Mouse (Mus musculus) CD4-positive naive resting alpha-beta T cell, adult 57 days (primary cell): Measurements from ENCODE around the gene Rangrf. TPM values are rescaled to one million over a fixed set of nuclear protein-coding genes. Genes with fewer than 3 reads are reported as not detected.

ENCODE experiments used
- total RNA-seq: library from RNA; stranded (reverse); gene quantifications from one replicate; pipeline ENCODE4 v1.2.4, GENCODE M21; 2023

Gene Rangrf
- total RNA-seq = 9.9 TPM

GRCm38 (mm10) chr11:68975085-68975484, at the start of gene Rangrf:
TSS of gene Rangrf (minus strand) at chr11:68975185.

GRCm38 (mm10) chr11:69015644-69016441, 40.9 kb upstream of the Rangrf start, which contains the start of gene Ctc1:
TSS of gene Ctc1 (plus strand) at chr11:69015911.

GRCm38 (mm10) chr11:69008182-69009121, 33.5 kb upstream of the Rangrf start, which contains the start of gene Pfas:
TSS of gene Pfas (minus strand) at chr11:69008460.

GRCm38 (mm10) chr11:68967337-68968282, 7.4 kb downstream of the Rangrf start, which contains the start of gene Slc25a35:
TSS of gene Slc25a35 (plus strand) at chr11:68968131.

DNA sequence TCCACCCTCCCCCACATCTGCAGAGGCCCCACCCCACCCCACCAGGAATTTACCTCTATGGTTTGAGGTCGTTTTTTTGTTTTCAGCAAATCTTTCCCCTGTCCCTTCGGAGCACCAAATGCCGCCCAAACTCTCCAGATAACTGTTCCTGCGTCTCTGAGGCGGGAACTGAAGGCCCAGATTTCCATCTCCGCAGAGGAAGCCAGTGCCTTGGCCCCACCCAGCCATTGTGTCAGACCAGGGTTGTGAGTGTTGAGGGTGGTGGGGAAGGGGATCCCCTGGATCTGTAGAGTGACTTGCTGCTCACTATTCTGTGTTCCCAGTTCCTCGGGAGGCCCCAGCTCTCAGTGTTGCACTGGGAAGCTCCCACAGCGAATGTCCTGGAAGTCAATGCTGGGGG, 17.7 kb downstream of the Rangrf start, which contains the start of gene Arhgef15:
Arhgef15 (minus strand) TSS at position 173 of the 400 bp plus-strand sequence.

GRCm38 (mm10) chr11:68926981-68927380, 48.0 kb downstream of the Rangrf start, which contains the start of gene Odf4:
TSS of gene Odf4 (minus strand) at chr11:68927081.

Other genes with a start within 250 kb of the Rangrf start
- gene Ndel1, start 103.3 kb downstream of the Rangrf start, total RNA-seq = 74.2 TPM
- gene Rnf222, start 86.6 kb downstream of the Rangrf start, total RNA-seq = not detected
- 2,850 TPM for gene Rpl26, start 73.6 kb downstream of the Rangrf start, total RNA-seq
- gene Odf4, start 48.1 kb downstream of the Rangrf start, total RNA-seq = not detected
- 0.53 TPM for gene Arhgef15, start 17.7 kb downstream of the Rangrf start, total RNA-seq
- gene Slc25a35, start 7.1 kb downstream of the Rangrf start, total RNA-seq = 1.4 TPM
- 21.7 TPM for gene Pfas, start 33.3 kb upstream of the Rangrf start, total RNA-seq
- gene Ctc1, start 40.7 kb upstream of the Rangrf start, total RNA-seq = 23.4 TPM
- gene Aurkb, start 70.5 kb upstream of the Rangrf start, total RNA-seq = 1.6 TPM
- 9.0 TPM for gene Borcs6, start 84.5 kb upstream of the Rangrf start, total RNA-seq
- not detected for gene Tmem107, start 95.6 kb upstream of the Rangrf start, total RNA-seq
- gene Vamp2, start 113.3 kb upstream of the Rangrf start, total RNA-seq = 306 TPM
- gene Per1, start 120.0 kb upstream of the Rangrf start, total RNA-seq = 568 TPM
- not detected for gene Hes7, start 145.2 kb upstream of the Rangrf start, total RNA-seq
- not detected for gene 9130213A22Rik, start 147.4 kb upstream of the Rangrf start, total RNA-seq
- gene Aloxe3, start 150.7 kb upstream of the Rangrf start, total RNA-seq = 0.53 TPM
- not detected for gene Alox12b, start 181.8 kb upstream of the Rangrf start, total RNA-seq
- 0.89 TPM for gene Alox8, start 222.7 kb upstream of the Rangrf start, total RNA-seq